Mouse (Mus musculus): ENCODE results near the gene Grik3.
"Not testable (repeated sequence)": the region's sequence is repeated elsewhere in the genome, so short reads cannot be mapped to it uniquely, and the experiment has no call there.

Gene Grik3

GRCm38 (mm10) chr4:125595011-125595410 is 104.5 kb downstream of the Grik3 start:
- DNase-seq (ENCODE audit: low spot score), result no peak

- DNase-seq (ENCODE audit: low spot score), result no peak
Measured at GRCm38 (mm10) chr4:125598677-125599076, 108.2 kb downstream of the Grik3 start.

- DNase-seq (ENCODE audit: low spot score), result no peak
Measured at GRCm38 (mm10) chr4:125599510-125600005, 109.1 kb downstream of the Grik3 start.

- no peak for DNase-seq (ENCODE audit: low spot score)
Measured at GRCm38 (mm10) chr4:125600642-125601041, 110.1 kb downstream of the Grik3 start.

GRCm38 (mm10) chr4:125601301-125601700 is 110.8 kb downstream of the Grik3 start:
- no peak for DNase-seq (ENCODE audit: low spot score)

GRCm38 (mm10) chr4:125604494-125604893 is 114.0 kb downstream of the Grik3 start:
- DNase-seq (ENCODE audit: low spot score), result no peak

- no peak for DNase-seq (ENCODE audit: low spot score)
Measured at GRCm38 (mm10) chr4:125606147-125606546, 115.6 kb downstream of the Grik3 start.

- DNase-seq (ENCODE audit: low spot score), result no peak
Measured at GRCm38 (mm10) chr4:125607397-125608042, 117.0 kb downstream of the Grik3 start.

GRCm38 (mm10) chr4:125608896-125609295 is 118.4 kb downstream of the Grik3 start:
- DNase-seq (ENCODE audit: low spot score), result not testable (repeated sequence)

GRCm38 (mm10) chr4:125609320-125610306 is 119.1 kb downstream of the Grik3 start:
- no peak for DNase-seq (ENCODE audit: low spot score)

- no peak for DNase-seq (ENCODE audit: low spot score)
Measured at GRCm38 (mm10) chr4:125617851-125618250, 127.4 kb downstream of the Grik3 start.

GRCm38 (mm10) chr4:125618524-125619320 is 128.2 kb downstream of the Grik3 start:
- no peak for DNase-seq (ENCODE audit: low spot score)

GRCm38 (mm10) chr4:125624885-125625678 is 134.6 kb downstream of the Grik3 start:
- no peak for DNase-seq (ENCODE audit: low spot score)

- DNase-seq (ENCODE audit: low spot score), result no peak
Measured at GRCm38 (mm10) chr4:125629544-125629943, 139.0 kb downstream of the Grik3 start.

- no peak for DNase-seq (ENCODE audit: low spot score)
Measured at GRCm38 (mm10) chr4:125635037-125635436, 144.5 kb downstream of the Grik3 start.

- DNase-seq (ENCODE audit: low spot score), result no peak
Measured at GRCm38 (mm10) chr4:125636616-125637304, 146.3 kb downstream of the Grik3 start.

GRCm38 (mm10) chr4:125637364-125637763 is 146.9 kb downstream of the Grik3 start:
- DNase-seq (ENCODE audit: low spot score), result no peak

- no peak for DNase-seq (ENCODE audit: low spot score)
Measured at GRCm38 (mm10) chr4:125640520-125640919, 150.0 kb downstream of the Grik3 start.

- no peak for DNase-seq (ENCODE audit: low spot score)
Measured at GRCm38 (mm10) chr4:125640921-125641663, 150.6 kb downstream of the Grik3 start.

Measured in left cerebral cortex, adult 11 months (tissue).